Mouse (Mus musculus) adrenal gland, postnatal 4 days (tissue): Measurements from ENCODE around the gene Lpin2. TPM values are rescaled to one million over a fixed set of nuclear protein-coding genes. Genes with fewer than 3 reads are reported as not detected.

Experiments used
- DNase-seq, 2 experiments: peaks; one replicate each; pipeline ENCODE4 v3.0.0; 2021 to 2022; ENCODE audit warnings: low spot score in 2 of 2, mixed read lengths in 2 of 2
- total RNA-seq, 2 experiments: library from RNA; stranded (reverse); gene quantifications; 2 replicates each; pipeline ENCODE4 v1.2.3; 2021

Lpin2 gene
- total RNA-seq, 2 experiments from 2014 or later: 55.2 to 63.6 TPM

DNA sequence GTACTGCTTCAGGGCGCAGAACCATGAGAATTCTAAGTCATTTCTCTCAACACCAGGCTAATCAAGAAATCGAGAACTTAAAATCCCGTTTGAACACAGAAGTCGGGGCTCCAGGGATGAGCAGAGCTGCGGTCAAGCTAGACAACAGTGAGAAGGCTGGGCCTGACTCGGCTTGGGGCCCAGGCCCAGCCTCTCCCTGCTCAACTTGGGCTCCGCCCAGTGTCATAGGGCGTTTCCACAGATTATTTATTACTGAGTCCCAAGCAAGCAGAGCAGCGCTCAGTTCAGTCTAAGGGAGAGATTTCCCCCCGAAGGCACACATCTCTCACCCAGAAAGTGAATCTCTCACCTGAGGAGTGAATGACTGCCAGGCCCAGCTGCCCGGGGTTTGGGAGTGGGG, 77.4 kb downstream of the Lpin2 start:
- DNase-seq: no peak

GRCm38 (mm10) chr17:71260658-71261057, 78.3 kb downstream of the Lpin2 start:
- DNase-seq: no peak

- DNase-seq: no peak
These were observed 80.8 kb downstream of the Lpin2 start for GRCm38 (mm10) chr17:71263136-71263535.

GRCm38 (mm10) chr17:71264739-71265138, 82.4 kb downstream of the Lpin2 start:
- no peak for DNase-seq

- no peak for DNase-seq
These were observed 83.1 kb downstream of the Lpin2 start for GRCm38 (mm10) chr17:71265336-71266051.

GRCm38 (mm10) chr17:71267374-71267773, 85.0 kb downstream of the Lpin2 start:
- DNase-seq: no peak

GRCm38 (mm10) chr17:71268152-71268551, 85.8 kb downstream of the Lpin2 start:
- DNase-seq: no peak

- no peak for DNase-seq
These were observed 86.2 kb downstream of the Lpin2 start for GRCm38 (mm10) chr17:71268599-71268998.

- no peak for DNase-seq
These were observed 91.5 kb downstream of the Lpin2 start for GRCm38 (mm10) chr17:71273901-71274300.

DNA sequence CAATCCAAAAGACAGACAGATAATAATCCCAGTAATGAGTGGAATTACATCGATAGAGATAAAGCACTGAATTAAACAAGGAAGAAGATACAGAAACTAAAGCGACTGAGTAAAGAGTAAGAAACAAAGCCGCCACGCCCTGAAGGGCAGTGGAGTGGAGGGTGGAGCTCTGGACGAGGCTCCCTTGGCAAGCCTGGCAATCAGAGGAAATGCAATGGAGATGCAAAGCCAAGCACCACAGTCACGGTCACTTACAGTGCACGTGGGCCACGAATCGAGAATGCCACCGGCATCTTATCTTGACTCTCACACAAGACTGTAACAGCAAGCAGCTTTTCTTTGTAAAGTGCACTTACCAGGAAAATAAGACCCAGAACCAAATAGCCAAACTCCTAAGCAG, 94.4 kb downstream of the Lpin2 start:
- no peak for DNase-seq

DNA sequence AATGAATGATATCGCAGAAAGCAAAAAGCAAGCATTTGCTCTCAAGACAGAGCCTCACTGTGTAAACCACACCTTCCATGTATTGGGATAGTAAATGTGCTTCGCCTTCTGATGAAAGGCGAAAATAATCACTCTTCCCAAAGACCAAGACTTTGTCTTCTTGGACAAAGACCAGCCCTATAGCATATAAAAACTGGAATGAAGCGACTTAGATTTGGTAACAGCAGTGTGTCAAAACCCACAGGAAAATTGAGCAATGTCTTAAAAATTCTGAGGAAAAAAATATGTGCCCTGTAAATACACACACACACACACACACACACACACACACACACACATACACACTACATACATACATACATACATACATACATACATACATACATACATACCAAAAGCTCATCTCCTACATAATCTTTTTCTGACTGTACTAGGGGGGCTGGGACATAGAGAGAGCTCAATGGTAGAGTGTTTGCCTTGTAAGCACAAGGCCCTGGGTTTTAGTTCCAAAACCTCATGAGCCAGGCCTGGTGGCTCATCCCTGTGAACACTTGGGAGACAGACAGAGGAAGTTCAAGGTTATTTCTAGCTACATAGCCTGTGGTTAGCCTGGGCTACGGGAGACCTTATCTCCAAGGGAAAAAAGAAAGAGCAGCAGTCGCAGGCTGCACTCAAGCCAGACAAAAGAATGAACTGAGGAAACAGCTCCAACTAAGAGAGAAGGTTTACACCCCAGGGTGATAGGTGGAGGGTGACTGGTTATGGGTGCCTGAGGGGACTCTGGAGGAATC, 95.5 kb downstream of the Lpin2 start:
- no peak for DNase-seq

- no peak for DNase-seq
These were observed 100.4 kb downstream of the Lpin2 start for GRCm38 (mm10) chr17:71282716-71283115.

DNA sequence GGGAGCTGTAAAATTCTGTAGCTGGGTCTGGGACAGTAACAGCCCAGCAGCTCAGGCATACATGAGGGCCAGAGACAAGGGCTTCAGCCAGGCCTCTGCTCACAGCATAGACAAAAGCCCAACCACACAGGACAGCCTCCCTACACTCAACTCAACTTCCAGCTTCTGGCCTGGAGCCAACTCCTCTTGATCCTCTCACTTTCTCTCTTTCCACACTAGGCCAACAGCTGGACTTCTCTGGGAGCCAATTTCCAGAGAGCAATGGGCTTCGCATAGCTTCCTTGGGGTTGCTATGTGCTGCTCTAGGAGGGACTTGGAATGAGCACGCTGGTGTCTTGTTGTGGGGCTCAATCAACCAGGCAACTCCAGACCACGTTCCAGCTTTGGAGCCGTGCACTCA, 100.9 kb downstream of the Lpin2 start:
- DNase-seq: no peak

- DNase-seq: no peak
These were observed 102.5 kb downstream of the Lpin2 start for GRCm38 (mm10) chr17:71284890-71285289.

DNA sequence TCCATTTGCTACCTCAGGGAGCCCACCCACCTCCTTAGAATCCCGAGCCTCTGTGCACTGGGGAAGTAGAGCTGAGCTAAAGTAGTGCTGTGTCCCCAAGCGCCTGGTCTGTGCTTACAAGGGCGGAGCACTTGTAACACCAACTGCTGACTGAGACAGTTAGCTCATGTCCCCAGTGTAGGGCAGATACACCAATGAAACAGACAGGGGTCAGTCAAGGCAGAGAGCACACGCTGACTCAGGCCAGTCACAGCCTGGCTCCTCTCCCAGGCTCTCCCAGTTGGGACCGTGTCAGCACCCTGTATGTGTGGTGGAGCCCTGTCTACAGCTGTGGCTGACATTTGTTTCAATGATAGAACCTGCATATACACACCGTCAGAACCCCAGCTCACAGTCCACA, 103.6 kb downstream of the Lpin2 start:
- DNase-seq: no peak

GRCm38 (mm10) chr17:71287586-71287985, 105.2 kb downstream of the Lpin2 start:
- no peak for DNase-seq

DNA sequence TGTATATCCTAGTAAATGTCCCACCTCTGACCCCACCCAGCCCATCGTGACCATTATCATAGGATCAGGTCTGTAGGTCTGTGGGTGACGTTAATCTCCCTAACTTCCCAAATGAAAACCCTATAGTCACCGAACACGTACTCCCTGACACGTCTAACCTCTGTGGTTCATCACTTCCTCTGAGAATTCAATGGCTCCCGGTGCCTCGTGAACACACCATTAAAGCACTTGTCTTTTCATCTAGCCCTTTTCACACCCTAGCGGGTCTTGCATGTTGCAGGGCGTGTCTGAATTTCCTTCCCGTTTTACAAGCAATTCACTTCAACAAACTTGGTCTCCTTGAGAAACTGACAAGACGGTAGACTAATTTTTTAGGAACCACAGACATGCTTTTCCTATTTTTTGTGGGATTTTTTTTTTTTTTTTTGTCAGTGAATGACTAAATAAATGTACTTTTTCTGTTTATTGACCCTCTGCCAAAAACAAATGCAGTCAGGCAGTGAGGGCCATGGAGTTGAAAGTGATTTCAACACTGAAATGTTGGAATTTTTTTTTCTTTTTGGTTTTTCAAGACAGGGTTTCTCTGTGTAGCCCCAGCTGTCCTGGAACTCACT, 105.9 kb downstream of the Lpin2 start:
- DNase-seq: no peak

- DNase-seq: no peak
These were observed 106.6 kb downstream of the Lpin2 start for GRCm38 (mm10) chr17:71288808-71289548.

DNA sequence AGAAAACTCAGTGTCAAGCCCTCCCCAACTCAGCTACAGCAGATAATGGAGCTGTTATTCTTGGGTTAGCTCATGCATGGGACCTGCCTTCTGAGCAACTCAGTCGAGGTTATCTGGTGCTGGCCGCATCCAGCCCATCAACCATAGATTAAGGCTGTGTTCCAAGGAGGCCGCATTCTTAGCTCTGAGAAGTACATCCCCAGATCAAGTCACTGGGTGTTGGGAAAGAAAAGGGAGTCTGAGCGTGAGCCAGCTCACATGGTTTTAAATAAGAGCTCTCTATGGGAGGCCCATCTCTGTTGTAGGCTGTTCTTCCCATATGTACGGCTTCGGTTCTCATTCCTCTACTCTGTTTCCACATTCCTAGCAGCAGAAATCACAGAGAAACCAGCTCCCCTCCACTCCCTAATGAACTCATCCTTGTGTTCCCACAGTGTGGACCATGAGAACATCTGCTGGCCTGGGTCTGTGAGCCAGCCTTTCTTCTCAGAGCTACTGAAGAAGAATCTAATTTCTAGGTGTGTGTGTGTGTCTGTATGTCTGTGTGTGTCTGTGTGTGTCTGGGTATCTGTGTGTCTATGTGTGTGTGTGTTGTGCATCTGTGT, 107.3 kb downstream of the Lpin2 start:
- DNase-seq: no peak

DNA sequence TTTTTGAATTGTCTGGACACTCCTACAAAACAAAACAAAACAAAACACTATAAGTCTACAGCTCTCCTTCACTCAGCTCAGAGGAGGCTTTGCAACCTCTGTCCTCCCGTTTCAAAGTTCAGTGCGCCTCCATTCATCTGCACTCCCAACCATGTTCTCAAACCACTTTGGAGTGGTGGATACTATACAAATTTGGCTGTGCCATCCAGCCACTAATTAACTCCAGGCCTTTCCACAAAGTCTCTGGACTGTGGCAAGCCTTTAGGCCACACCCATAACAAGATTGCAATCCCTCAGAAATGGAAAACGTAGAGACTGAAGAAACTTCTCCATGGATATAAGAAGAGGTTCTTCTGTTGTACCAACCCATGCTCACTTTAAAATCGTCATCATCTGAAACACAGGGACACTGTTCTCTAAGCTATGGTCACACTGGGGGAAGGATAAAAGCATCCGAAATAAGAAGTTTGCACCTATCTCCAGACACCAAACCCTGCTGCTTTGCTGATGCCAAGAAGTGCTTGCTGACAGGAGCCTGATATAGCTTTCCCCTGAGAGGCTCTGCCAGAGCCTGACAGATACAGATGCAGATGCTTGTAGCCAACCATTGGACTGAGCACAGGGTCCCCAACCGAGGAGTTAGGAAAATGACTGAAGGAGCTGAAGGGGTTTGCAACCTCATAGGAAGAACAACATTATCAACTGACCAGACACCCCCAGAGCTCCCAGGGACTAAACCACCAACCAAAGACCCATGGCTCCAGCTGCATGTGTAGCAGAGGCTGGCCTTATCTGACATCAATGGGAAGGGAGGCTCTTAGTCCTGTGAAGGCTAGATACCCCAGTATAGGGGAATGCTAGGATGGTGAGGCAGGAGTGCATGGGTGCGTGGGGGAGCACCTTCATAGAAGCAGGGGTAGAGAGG, 108.4 kb downstream of the Lpin2 start:
- DNase-seq: no peak
